Mouse (Mus musculus) B cell, adult 2 months (primary cell): ENCODE data around the gene Dhdh.

Experiments
- DNase-seq, 2 experiments: peaks; one replicate each; pipeline ENCODE4 v3.0.0; 2022

The Dhdh gene

DNA sequence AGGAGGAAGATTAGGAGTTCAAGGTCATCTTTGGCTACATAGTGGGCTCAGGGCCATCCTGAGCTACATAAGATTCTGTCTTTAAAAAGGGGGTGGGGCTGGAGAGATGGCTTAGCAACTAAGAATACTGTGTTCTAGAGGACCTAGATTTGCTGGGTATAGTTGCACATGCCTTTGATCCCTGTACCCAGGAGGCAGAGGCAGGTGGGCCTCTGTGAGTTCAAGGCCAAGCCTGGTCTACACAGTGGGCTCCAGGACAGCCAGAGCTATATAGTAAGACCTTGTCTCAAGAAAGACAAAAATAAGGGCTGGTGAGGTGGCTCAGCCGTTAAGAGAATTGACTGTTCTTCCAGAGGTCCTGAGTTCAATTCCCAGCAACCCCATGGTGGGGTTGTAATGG is 38.6 kb downstream of the Dhdh start:
- DNase-seq = no peak

DNA sequence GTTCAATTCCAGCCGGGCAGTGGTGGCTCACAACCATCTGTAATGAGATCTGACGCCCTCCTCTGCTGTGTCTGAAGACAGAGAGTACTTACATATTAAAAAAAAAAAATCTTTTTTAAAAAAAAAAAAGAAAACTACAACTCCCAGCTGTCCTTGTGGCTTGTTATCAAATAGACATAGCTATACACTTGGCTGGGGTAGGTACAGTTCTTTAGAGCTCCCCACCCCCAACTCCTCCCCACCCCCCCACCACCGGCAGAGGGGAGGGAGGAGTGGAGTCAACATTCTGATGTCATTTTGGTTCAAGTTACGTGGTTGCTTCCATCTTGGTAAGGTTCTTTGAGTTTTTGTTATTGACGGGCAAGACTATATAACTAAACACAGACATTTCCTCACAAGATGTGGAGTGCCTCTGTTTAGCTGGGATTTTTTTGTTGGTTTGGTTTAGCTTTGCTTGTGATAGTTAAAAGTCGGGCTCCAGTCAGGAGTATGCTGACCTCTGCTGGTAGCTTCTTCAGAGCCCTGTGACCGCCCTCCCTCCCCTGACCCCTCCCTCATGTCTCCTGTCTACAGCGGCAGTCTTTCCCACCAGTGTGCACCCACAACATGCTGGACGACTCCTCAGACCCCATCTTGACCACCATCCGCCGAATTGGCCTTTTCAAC is 41.1 kb downstream of the Dhdh start:
- peak in 1 of 2 experiments; percentile 27 for DNase-seq

DNA sequence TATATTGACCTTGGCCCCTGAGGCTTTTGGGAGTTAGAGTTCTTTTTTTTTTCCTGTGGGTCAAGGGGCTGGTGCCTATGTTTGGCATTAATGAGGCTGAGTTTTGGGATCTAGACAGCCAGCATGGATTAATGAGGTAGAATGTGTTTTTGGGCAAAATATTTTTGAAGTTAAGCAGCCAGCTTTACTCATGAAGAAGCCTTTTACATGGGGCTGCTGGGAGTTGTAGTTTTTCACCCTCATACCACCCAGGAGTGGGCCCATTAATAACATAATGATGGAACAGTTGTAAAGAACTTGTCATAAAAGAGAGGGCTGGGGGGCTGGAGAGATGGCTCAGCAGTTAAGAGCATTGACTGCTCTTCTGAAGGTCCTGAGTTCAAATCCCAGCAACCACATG is 42.0 kb downstream of the Dhdh start:
- no peak for DNase-seq

DNA sequence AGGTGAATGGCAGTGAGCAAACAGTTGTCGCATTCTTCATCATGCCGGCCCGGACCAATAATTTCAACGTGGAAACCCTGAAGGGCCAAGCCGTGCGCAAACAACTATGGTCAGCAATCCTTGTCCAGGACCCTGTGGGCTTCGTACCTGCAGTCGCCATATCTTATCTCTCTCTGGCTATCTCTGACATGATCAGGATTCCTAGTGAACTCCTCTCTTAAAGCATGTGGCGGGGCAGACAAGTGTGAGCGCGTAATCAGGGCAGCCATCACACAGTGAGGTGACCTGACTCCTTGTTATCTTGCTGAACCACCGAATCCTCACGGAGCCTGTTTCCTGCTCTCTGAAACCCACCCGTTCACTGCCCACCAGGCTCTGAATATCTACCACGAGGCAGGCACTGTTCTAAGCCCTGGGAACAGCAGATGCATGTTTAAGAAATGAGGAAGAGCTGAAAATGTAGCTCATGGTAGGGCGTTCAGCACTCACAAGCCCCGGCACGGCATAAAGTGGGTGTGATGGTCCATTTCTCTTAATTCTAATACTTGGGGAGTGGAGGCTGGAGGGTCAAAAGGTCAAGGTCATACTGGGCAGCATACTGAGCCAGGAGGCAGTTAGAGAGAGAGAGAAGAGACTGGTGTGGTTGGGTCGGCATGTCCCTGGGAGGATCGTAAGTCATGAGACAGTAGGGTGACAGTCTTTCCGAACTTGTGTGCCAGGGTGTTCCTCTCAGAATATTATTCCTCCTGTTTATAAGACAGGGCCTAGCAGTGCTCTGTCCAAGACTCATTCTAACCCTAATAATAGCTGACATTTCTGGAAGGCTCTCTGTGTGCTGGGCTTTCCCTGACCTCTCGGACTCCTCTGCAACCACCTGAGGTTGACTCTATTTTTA is 44.8 kb downstream of the Dhdh start:
- no peak for DNase-seq

- no peak for DNase-seq
Observed at GRCm38 (mm10) chr7:45437521-45438276, 50.9 kb downstream of the Dhdh start, which contains the start of gene Ruvbl2. TSS of gene Ruvbl2 (minus strand) at chr7:45438096.

GRCm38 (mm10) chr7:45437046-45437445 is 51.6 kb downstream of the Dhdh start:
- no peak for DNase-seq

GRCm38 (mm10) chr7:45436444-45436843 is 52.2 kb downstream of the Dhdh start:
- no peak for DNase-seq

DNA sequence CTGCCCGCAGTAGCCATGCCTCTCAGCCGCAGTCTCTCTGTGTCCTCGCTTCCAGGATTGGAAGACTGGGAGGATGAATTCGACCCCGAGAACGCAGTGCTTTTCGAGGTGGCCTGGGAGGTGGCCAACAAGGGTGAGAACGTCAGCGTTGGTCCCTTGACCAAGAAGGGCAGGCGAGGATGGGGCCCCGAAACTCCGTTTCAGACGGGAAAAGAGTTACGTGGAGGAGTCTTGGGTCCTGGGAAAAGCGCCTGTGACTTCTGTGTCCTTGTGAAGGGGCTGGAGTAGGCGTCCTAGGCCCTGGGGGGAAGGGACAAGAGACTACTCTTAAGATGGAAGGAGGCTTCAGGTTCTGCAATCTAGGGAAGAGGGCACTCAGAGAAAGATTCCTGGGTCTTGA is 53.6 kb downstream of the Dhdh start:
- no peak for DNase-seq

GRCm38 (mm10) chr7:45434203-45435015 is 54.2 kb downstream of the Dhdh start, which contains the start of gene Gys1:
TSS of gene Gys1 (plus strand) at chr7:45434844.
- DNase-seq = peak; percentile 100

- no peak for DNase-seq
Observed at GRCm38 (mm10) chr7:45433835-45434202, 54.8 kb downstream of the Dhdh start.

DNA sequence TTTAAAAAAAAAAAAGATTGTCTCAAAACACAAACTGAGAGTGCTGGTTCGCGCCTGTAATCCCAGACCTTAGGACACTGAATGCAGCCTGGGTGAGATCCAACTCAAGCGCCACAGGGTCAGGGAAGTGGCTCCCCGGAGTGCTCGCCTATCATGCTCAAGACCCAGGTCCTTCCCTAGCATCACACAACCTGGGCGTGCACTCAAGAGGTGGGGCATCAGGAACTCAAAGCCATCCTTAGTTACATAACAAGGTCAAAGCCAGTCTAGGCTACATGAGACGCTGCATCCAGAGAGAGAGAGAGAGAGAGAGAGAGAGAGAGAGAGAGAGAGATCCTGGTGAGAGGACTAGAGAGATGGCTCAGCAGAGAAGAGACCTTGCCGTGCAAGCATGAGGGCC is 62.0 kb downstream of the Dhdh start:
- no peak for DNase-seq

DNA sequence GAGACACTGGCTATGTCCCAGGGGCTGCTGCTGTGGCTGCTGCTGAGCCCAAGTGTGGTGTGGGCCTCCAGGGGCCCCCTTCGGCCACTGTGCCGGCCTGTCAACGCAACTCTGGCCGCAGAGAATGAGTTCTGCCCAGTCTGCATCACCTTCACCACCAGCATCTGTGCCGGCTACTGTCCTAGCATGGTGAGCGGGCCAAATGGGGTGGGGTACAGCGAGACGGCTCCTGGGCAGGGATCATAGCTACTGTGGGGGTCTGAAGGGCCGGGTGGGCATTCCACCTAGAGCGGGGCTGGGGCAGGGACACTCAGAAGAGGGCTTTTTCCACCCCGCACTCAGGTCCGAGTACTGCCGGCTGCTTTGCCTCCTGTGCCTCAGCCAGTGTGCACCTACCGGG is 67.4 kb downstream of the Dhdh start:
- no peak for DNase-seq
